Mouse (Mus musculus) liver, embryonic 14.5 days (tissue): Measurements from ENCODE around the gene Tmem88b.

ENCODE experiments used
- CTCF ChIP-seq: IDR thresholded peaks from 2 replicates; pipeline ENCODE4 v1.5.1; 2016; ENCODE audit warnings: antibody characterized with exemption, low read depth, control low read depth
- EP300 ChIP-seq: IDR thresholded peaks from 2 replicates; pipeline ENCODE4 v1.6.1; 2016; ENCODE audit warnings: antibody characterized with exemption, low read depth

GRCm38 (mm10) chr4:155742684-155743083 is 43.0 kb downstream of the Tmem88b start:
- TF ChIP-seq CTCF (no peak), EP300 (no peak)
